Mouse (Mus musculus): ENCODE data around the gene Haao. TPM values are rescaled to one million over a fixed set of nuclear protein-coding genes. Genes with fewer than 3 reads are reported as not detected.

Haao gene
- polyA plus RNA-seq, 1 experiment from 2014 or later: 0.26 TPM

- ATAC-seq (ENCODE audit: low FRiP score, low read depth): no peak
- no peak overlapping the region for H3K9ac ChIP-seq (replicated peaks)
- no peak overlapping the region for H3K27ac ChIP-seq (replicated peaks)
- peaks cover 10% of the 10 kb centered on the region; the same call in 1 of the 2 replicates for H3K36me3 ChIP-seq
- H3K4me1 ChIP-seq: no peaks in the 10 kb centered on the region
- H3K4me2 ChIP-seq (replicated peaks): no peak overlapping the region
- 76% methylated on average over 11 of the region's 11 CpGs for WGBS
- no peak overlapping the region for H3K4me3 ChIP-seq
- H3K9me3 ChIP-seq: no peaks in the 10 kb centered on the region
- no peaks in the 10 kb centered on the region for H3K27me3 ChIP-seq
Measured at GRCm38 (mm10) chr17:83807778-83808398, 39.9 kb downstream of the Haao start.

GRCm38 (mm10) chr17:83807345-83807744 lies 40.4 kb downstream of the Haao start:
- no peaks in the 10 kb centered on the region for H3K4me1 ChIP-seq
- no peak overlapping the region for H3K4me3 ChIP-seq
- no peak overlapping the region for H3K27ac ChIP-seq (replicated peaks)
- H3K27me3 ChIP-seq: no peaks in the 10 kb centered on the region
- WGBS: 84% methylated on average over 7 of the region's 7 CpGs
- H3K36me3 ChIP-seq: peaks cover 10% of the 10 kb centered on the region; the same call in 1 of the 2 replicates
- H3K9ac ChIP-seq (replicated peaks): no peak overlapping the region
- H3K9me3 ChIP-seq: no peaks in the 10 kb centered on the region
- ATAC-seq (ENCODE audit: low FRiP score, low read depth): no peak
- no peak overlapping the region for H3K4me2 ChIP-seq (replicated peaks)

GRCm38 (mm10) chr17:83805078-83805477 lies 42.7 kb downstream of the Haao start:
- H3K36me3 ChIP-seq: 0 out of 2 replicates have a peak, but pooled peaks cover 10% of the 10 kb centered on the region
- H3K27me3 ChIP-seq: no peaks in the 10 kb centered on the region
- 94% methylated on average over 9 of the region's 9 CpGs for WGBS
- no peak overlapping the region for H3K27ac ChIP-seq (replicated peaks)
- ATAC-seq (ENCODE audit: low FRiP score, low read depth): no peak
- no peak overlapping the region for H3K9ac ChIP-seq (replicated peaks)
- no peaks in the 10 kb centered on the region for H3K4me1 ChIP-seq
- no peak overlapping the region for H3K4me3 ChIP-seq
- H3K9me3 ChIP-seq: no peaks in the 10 kb centered on the region
- no peak overlapping the region for H3K4me2 ChIP-seq (replicated peaks)

DNA sequence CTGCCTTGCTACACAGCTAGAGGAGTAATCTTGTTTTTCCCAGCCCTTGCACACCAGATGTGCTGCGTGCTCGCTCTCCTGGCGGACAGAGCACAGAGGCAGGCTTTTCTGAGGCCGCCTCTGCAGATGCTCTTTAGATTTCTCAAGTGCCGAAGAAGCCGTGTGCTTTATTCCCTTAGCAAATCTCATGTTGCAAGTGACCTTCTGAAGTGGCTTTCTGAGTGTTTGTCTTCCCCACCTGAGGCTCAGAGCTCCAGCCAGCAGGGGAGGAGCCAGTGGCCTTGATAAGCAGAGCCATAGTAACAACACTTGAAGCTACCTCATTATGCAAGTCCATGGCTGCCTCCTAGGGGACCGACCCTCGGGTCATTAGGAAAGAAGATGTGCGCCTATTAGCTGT lies 43.8 kb downstream of the Haao start:
- no peak overlapping the region for H3K4me3 ChIP-seq
- 0 out of 2 replicates have a peak, but pooled peaks cover 7% of the 10 kb centered on the region for H3K36me3 ChIP-seq
- peak; percentile 74 for ATAC-seq (ENCODE audit: low FRiP score, low read depth)
- H3K4me2 ChIP-seq (replicated peaks): no peak overlapping the region
- 58% methylated on average over 9 of the region's 9 CpGs for WGBS
- no peaks in the 10 kb centered on the region for H3K4me1 ChIP-seq
- no peak overlapping the region for H3K9ac ChIP-seq (replicated peaks)
- peak overlapping the region; percentile 63 for H3K27ac ChIP-seq (replicated peaks)
- no peaks in the 10 kb centered on the region for H3K9me3 ChIP-seq
- H3K27me3 ChIP-seq: no peaks in the 10 kb centered on the region

- no peaks in the 10 kb centered on the region for H3K27me3 ChIP-seq
- no peaks in the 10 kb centered on the region for H3K9me3 ChIP-seq
- H3K9ac ChIP-seq (replicated peaks): no peak overlapping the region
- H3K4me2 ChIP-seq (replicated peaks): no peak overlapping the region
- ATAC-seq (ENCODE audit: low FRiP score, low read depth): no peak
- H3K36me3 ChIP-seq: no peaks in the 10 kb centered on the region
- H3K27ac ChIP-seq (replicated peaks): no peak overlapping the region
- H3K4me1 ChIP-seq: no peaks in the 10 kb centered on the region
- no peak overlapping the region for H3K4me3 ChIP-seq
- 92% methylated on average over 11 of the region's 11 CpGs for WGBS
Measured at GRCm38 (mm10) chr17:83799506-83800050, 48.2 kb downstream of the Haao start.

DNA sequence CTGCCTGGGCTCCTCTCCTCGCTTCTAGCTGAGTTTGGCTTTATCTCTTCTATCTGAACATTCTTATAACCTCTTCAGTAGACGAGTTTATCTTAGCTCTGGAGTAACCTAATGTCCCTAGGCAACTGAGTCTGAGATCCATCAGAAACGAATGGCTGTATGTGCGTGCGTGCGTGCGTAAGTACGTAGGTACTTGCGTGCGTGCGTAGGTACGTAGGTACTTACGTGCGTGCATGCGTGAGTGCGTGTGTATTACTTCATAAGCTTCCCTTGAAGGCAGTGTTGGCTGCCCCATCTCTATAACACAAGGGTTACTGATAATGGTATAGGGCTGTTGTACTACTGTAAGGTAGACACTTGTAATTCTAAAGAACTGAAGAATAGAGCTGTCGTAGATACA lies 52.6 kb downstream of the Haao start:
- no peaks in the 10 kb centered on the region for H3K27me3 ChIP-seq
- H3K9me3 ChIP-seq: no peaks in the 10 kb centered on the region
- no peak overlapping the region for H3K27ac ChIP-seq (replicated peaks)
- H3K9ac ChIP-seq (replicated peaks): no peak overlapping the region
- WGBS: 97% methylated on average over 17 of the region's 17 CpGs
- no peak overlapping the region for H3K4me2 ChIP-seq (replicated peaks)
- no peak overlapping the region for H3K4me3 ChIP-seq
- H3K36me3 ChIP-seq: no peaks in the 10 kb centered on the region
- H3K4me1 ChIP-seq: peaks cover 4% of the 10 kb centered on the region; the same call in 1 of the 2 replicates
- ATAC-seq (ENCODE audit: low FRiP score, low read depth): no peak

- no peaks in the 10 kb centered on the region for H3K27me3 ChIP-seq
- 86% methylated on average over 23 of the region's 23 CpGs for WGBS
- H3K4me1 ChIP-seq: peaks cover 4% of the 10 kb centered on the region; the same call in 1 of the 2 replicates
- no peak overlapping the region for H3K27ac ChIP-seq (replicated peaks)
- ATAC-seq (ENCODE audit: low FRiP score, low read depth): no peak
- H3K4me3 ChIP-seq: no peak overlapping the region
- no peak overlapping the region for H3K4me2 ChIP-seq (replicated peaks)
- H3K9ac ChIP-seq (replicated peaks): no peak overlapping the region
- no peaks in the 10 kb centered on the region for H3K9me3 ChIP-seq
- H3K36me3 ChIP-seq: no peaks in the 10 kb centered on the region
Measured at GRCm38 (mm10) chr17:83792388-83792787, 55.4 kb downstream of the Haao start.

DNA sequence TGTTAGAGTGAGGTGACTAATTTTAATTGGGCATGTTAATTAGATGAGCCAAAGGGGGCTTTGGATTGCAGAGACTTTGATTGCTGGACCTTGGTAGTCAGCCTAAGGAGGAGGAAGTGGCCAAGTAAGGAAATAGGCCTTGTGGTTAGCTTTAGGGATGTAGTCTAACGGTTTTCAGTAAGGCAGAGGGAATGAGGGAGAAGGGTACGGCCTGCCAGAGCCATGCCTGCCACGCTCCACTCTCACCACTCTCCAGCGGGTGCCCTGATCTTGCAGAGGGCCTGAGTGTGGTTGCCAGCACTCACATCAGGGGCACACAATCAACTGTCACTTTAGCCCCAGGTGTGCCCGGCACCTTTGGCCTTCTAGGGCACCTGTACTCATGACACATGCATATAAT lies 57.6 kb downstream of the Haao start:
- H3K4me1 ChIP-seq: peaks cover 4% of the 10 kb centered on the region; the same call in 1 of the 2 replicates
- H3K27ac ChIP-seq (replicated peaks): no peak overlapping the region
- no peak overlapping the region for H3K4me2 ChIP-seq (replicated peaks)
- no peak overlapping the region for H3K9ac ChIP-seq (replicated peaks)
- no peak for ATAC-seq (ENCODE audit: low FRiP score, low read depth)
- 77% methylated on average over 5 of the region's 5 CpGs for WGBS
- no peaks in the 10 kb centered on the region for H3K27me3 ChIP-seq
- H3K4me3 ChIP-seq: no peak overlapping the region
- no peaks in the 10 kb centered on the region for H3K9me3 ChIP-seq
- no peaks in the 10 kb centered on the region for H3K36me3 ChIP-seq

GRCm38 (mm10) chr17:83786418-83786817 lies 61.3 kb downstream of the Haao start:
- H3K9ac ChIP-seq (replicated peaks): no peak overlapping the region
- no peak overlapping the region for H3K4me3 ChIP-seq
- H3K36me3 ChIP-seq: no peaks in the 10 kb centered on the region
- H3K4me2 ChIP-seq (replicated peaks): no peak overlapping the region
- 92% methylated on average over 6 of the region's 6 CpGs for WGBS
- H3K27me3 ChIP-seq: no peaks in the 10 kb centered on the region
- H3K4me1 ChIP-seq: peaks cover 3% of the 10 kb centered on the region; the same call in 1 of the 2 replicates
- no peak for ATAC-seq (ENCODE audit: low FRiP score, low read depth)
- no peak overlapping the region for H3K27ac ChIP-seq (replicated peaks)
- no peaks in the 10 kb centered on the region for H3K9me3 ChIP-seq

DNA sequence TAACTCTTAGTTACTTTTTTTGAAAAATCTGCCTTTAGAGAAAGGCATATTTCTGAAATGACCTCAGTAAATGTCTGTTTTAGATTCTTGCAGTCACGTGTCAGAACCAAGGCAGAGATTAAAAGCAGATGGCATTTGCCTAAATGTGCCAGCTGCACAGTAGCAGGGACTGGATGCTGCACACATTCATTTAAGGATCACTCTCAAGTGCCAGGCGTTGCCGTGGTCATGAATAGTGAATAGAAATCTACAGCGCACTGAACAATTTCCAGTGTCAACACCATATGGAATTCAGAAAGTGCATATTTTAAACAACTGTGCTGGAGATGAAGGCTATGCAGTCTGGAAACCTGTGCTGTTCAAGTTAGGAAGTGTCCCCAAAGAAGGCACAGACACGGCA lies 65.0 kb downstream of the Haao start:
- H3K9ac ChIP-seq (replicated peaks): no peak overlapping the region
- peaks cover 3% of the 10 kb centered on the region; the same call in 1 of the 2 replicates for H3K4me1 ChIP-seq
- ATAC-seq (ENCODE audit: low FRiP score, low read depth): no peak
- H3K9me3 ChIP-seq: no peaks in the 10 kb centered on the region
- no peaks in the 10 kb centered on the region for H3K27me3 ChIP-seq
- H3K27ac ChIP-seq (replicated peaks): no peak overlapping the region
- H3K4me2 ChIP-seq (replicated peaks): no peak overlapping the region
- WGBS: 55% methylated on average over 5 of the region's 5 CpGs
- no peak overlapping the region for H3K4me3 ChIP-seq
- H3K36me3 ChIP-seq: no peaks in the 10 kb centered on the region

Data from midbrain, embryonic 12.5 days (tissue).